9 mouse cellular contexts compared by ENCODE assay signal in genomic region chr2:120102881-120103280, GRCm38 (mm10). TPM values are rescaled to one million over a fixed set of nuclear protein-coding genes. Genes with fewer than 3 reads are reported as not detected.
DNase-seq lines count a peak whose midpoint lies in the region; ATAC-seq and TF ChIP-seq lines count a peak whose summit lies in the region.
"Had no signal": no experiment of that assay in that cellular context is flagged by ENCODE, and none has a peak within 500 bp of the region (broad histone marks: within the 10 kb centered on the region; RNA-seq: fewer than 3 reads in every experiment).

No protein-coding gene starts in this region.

- 9% methylated on average over 6 of the region's 6 CpGs for WGBS in heart, embryonic 14.5 days
- 21% methylated on average over 6 of the region's 6 CpGs for WGBS in stomach, postnatal 0 days
- WGBS in forebrain, embryonic 15.5 days: 79% methylated on average over 6 of the region's 6 CpGs
- 69% methylated on average over 6 of the region's 6 CpGs for WGBS in hindbrain, embryonic 16.5 days

- H3K4me3 ChIP-seq in heart, embryonic 14.5 days (ENCODE audit: control insufficient read depth in 1 of 2, insufficient read depth in 1 of 2, low read depth in 1 of 2, low read length in 2 of 2): no peak overlapping the region
- no peak overlapping the region for H3K4me3 ChIP-seq in stomach, postnatal 0 days (ENCODE audit: low read depth, low read length)
- no peak overlapping the region for H3K4me3 ChIP-seq in forebrain, embryonic 15.5 days
- no peak overlapping the region for H3K4me3 ChIP-seq in hindbrain, embryonic 16.5 days (ENCODE audit: low read length)

- no peak for TF ChIP-seq CTCF in stomach, postnatal 0 days (IDR thresholded peaks at IDR 0.05; ENCODE audit: low read depth)

- DNase-seq in ovary, postnatal 36 days (ENCODE audit: low spot score): peak; percentile 36
- DNase-seq in ovary, adult 18-20 months (ENCODE audit: low spot score): no peak
- DNase-seq in kidney, postnatal 25 days: peak; percentile 71 to 89
- DNase-seq in stomach, postnatal 0 days (ENCODE audit: low spot score): no peak
- no peak for DNase-seq in left cerebral cortex, postnatal 4 days

- no peaks in the 10 kb centered on the region for H3K27me3 ChIP-seq in heart, embryonic 14.5 days (ENCODE audit: control insufficient read depth, insufficient read depth, low read length)
- no peaks in the 10 kb centered on the region for H3K27me3 ChIP-seq in stomach, postnatal 0 days (ENCODE audit: control insufficient read depth, insufficient read depth, low read length)
- H3K27me3 ChIP-seq in forebrain, embryonic 15.5 days: no peaks in the 10 kb centered on the region
- no peaks in the 10 kb centered on the region for H3K27me3 ChIP-seq in hindbrain, embryonic 16.5 days (replicated peaks; ENCODE audit: control insufficient read depth, insufficient read depth, low read length)

- H3K9me3 ChIP-seq in heart, embryonic 14.5 days (ENCODE audit: control insufficient read depth, low read length): no peaks in the 10 kb centered on the region
- no peaks in the 10 kb centered on the region for H3K9me3 ChIP-seq in stomach, postnatal 0 days (ENCODE audit: control insufficient read depth, low read length)
- H3K9me3 ChIP-seq in forebrain, embryonic 15.5 days: no peaks in the 10 kb centered on the region
- no peaks in the 10 kb centered on the region for H3K9me3 ChIP-seq in hindbrain, embryonic 16.5 days (ENCODE audit: control insufficient read depth, low read length)

- peaks cover 32% of the 10 kb centered on the region for H3K36me3 ChIP-seq in heart, embryonic 14.5 days (ENCODE audit: control insufficient read depth, insufficient read depth, low read length)
- H3K36me3 ChIP-seq in stomach, postnatal 0 days (ENCODE audit: control insufficient read depth, insufficient read depth, low read length): 0 out of 2 replicates have a peak, but pooled peaks cover 5% of the 10 kb centered on the region
- no peaks in the 10 kb centered on the region for H3K36me3 ChIP-seq in forebrain, embryonic 15.5 days
- H3K36me3 ChIP-seq in hindbrain, embryonic 16.5 days (ENCODE audit: control insufficient read depth, insufficient read depth, low read length): no peaks in the 10 kb centered on the region

- no peak for TF ChIP-seq EP300 in stomach, postnatal 0 days (optimal IDR thresholded peaks at IDR 0.05)

- intact Hi-C loops in left cerebral cortex, postnatal 4 days (cut with DNase I): no loop called here

- H3K4me1 ChIP-seq in heart, embryonic 14.5 days (ENCODE audit: control insufficient read depth in 2 of 2, insufficient read depth in 2 of 2, low read length in 2 of 2): peaks cover 33 to 73% of the 10 kb centered on the region in 2 experiments
- peaks cover 14% of the 10 kb centered on the region for H3K4me1 ChIP-seq in stomach, postnatal 0 days (replicated peaks; ENCODE audit: control insufficient read depth, insufficient read depth)
- H3K4me1 ChIP-seq in forebrain, embryonic 15.5 days: no peaks in the 10 kb centered on the region
- H3K4me1 ChIP-seq in hindbrain, embryonic 16.5 days (ENCODE audit: control insufficient read depth, insufficient read depth, low read depth, low read length): no peaks in the 10 kb centered on the region

- H3K9ac ChIP-seq in heart, embryonic 14.5 days (ENCODE audit: low read length): no peak overlapping the region; the same call in 1 of the 2 replicates
- H3K9ac ChIP-seq in stomach, postnatal 0 days (ENCODE audit: low read length): no peak overlapping the region
- no peak overlapping the region for H3K9ac ChIP-seq in forebrain, embryonic 15.5 days (replicated peaks)
- no peak overlapping the region for H3K9ac ChIP-seq in hindbrain, embryonic 16.5 days (ENCODE audit: low read depth, low read length)

- peak overlapping the region; percentile 59 to 61 for H3K27ac ChIP-seq in heart, embryonic 14.5 days (replicated peaks in 1 of 2; ENCODE audit: control insufficient read depth in 1 of 2, insufficient read depth in 1 of 2, low read depth in 2 of 2, low read length in 2 of 2)
- peak overlapping the region; percentile 35; the same call in 1 of the 2 replicates for H3K27ac ChIP-seq in stomach, postnatal 0 days (replicated peaks)
- H3K27ac ChIP-seq in forebrain, embryonic 15.5 days (replicated peaks): no peak overlapping the region
- H3K27ac ChIP-seq in hindbrain, embryonic 16.5 days (ENCODE audit: low read depth, low read length): no peak overlapping the region

- ATAC-seq in heart, embryonic 14.5 days (ENCODE audit: insufficient number of reproducible peaks, insufficient read depth, low FRiP score, low read depth): no peak
- peak; percentile 51; the same call in 1 of the 2 replicates for ATAC-seq in stomach, postnatal 0 days (ENCODE audit: low FRiP score, low TSS enrichment)
- no peak for ATAC-seq in forebrain, embryonic 15.5 days (replicated peaks)
- ATAC-seq in hindbrain, embryonic 16.5 days: no peak

- H3K4me2 ChIP-seq in heart, embryonic 14.5 days (ENCODE audit: low read length): no peak overlapping the region
- H3K4me2 ChIP-seq in stomach, postnatal 0 days (replicated peaks; ENCODE audit: low read depth): no peak overlapping the region
- H3K4me2 ChIP-seq in forebrain, embryonic 15.5 days (replicated peaks): no peak overlapping the region
- H3K4me2 ChIP-seq in hindbrain, embryonic 16.5 days (ENCODE audit: low read length): no peak overlapping the region
- H3K4me2 ChIP-seq: midbrain, embryonic 11.5 days had no signal

RNA-seq across cellular contexts. Expression of gene Ehd4, which starts 51.5 kb away (rescaled TPM):
- 141 and 152 TPM in 2 replicates for polyA plus RNA-seq in heart, embryonic 14.5 days (2014; fragmentation: Nextera tagmentation; extraction: Ambion mirVana)
- 65.6 and 75.1 TPM in 2 replicates for polyA plus RNA-seq in stomach, postnatal 0 days (2015; fragmentation: Nextera tagmentation; extraction: Ambion mirVana)
- 1 to 10 TPM; 6.9 to 9.6 TPM for total RNA-seq in left cerebral cortex, postnatal 4 days (2021)
- 9.7 and 11.7 TPM in 2 replicates for polyA plus RNA-seq in forebrain, embryonic 15.5 days (2015; fragmentation: Nextera tagmentation; extraction: Ambion mirVana)
- polyA plus RNA-seq in hindbrain, embryonic 16.5 days (2015; fragmentation: Nextera tagmentation; extraction: Ambion mirVana): 19.2 and 20.7 TPM in 2 replicates

Comparison
In these comparisons a context has a peak if more than half of its experiments do, and no peak if none do; other contexts are left out.
1. DNase-seq: peak in ovary, postnatal 36 days (single experiment) and kidney, postnatal 25 days (2 of 2); none in ovary, adult 18-20 months (single experiment), stomach, postnatal 0 days (single experiment) and left cerebral cortex, postnatal 4 days (single experiment).
2. H3K27ac ChIP-seq: peak in heart, embryonic 14.5 days (2 of 2) and stomach, postnatal 0 days (single experiment); none in forebrain, embryonic 15.5 days (single experiment) and hindbrain, embryonic 16.5 days (single experiment).